ENCODE assay signal across 19 mouse cellular contexts in genomic region chr10:43997276-43997675, GRCm38 (mm10).
DNase-seq lines count a peak whose midpoint lies in the region; TF ChIP-seq lines count a peak whose summit lies in the region.
"Had no signal": no experiment of that assay in that cellular context is flagged by ENCODE, and none has a peak within 500 bp of the region (broad histone marks: within the 10 kb centered on the region; RNA-seq: fewer than 3 reads in every experiment).

No protein-coding gene starts in this region.

- TF ChIP-seq CTCF in bone marrow macrophage, adult 2 months (IDR thresholded peaks at IDR 0.05; ENCODE audit: low read depth, low read length) = no peak

- peak overlapping the region; percentile 93 for H3K27ac ChIP-seq in bone marrow macrophage, adult 2 months (ENCODE audit: insufficient read depth, low read depth, low read length)
- H3K27ac ChIP-seq: embryonic facial prominence, embryonic 10.5 days; heart, embryonic 15.5 days; midbrain, embryonic 12.5 days had no signal

- no peak for TF ChIP-seq POLR2A in bone marrow macrophage, adult 2 months (IDR thresholded peaks at IDR 0.05; ENCODE audit: borderline replicate concordance, low read depth, low read length)

- peaks cover 80% of the 10 kb centered on the region for H3K4me1 ChIP-seq in bone marrow macrophage, adult 2 months (ENCODE audit: control insufficient read depth, insufficient read depth, low read length)
- H3K4me1 ChIP-seq: heart, embryonic 15.5 days had no signal

- no peak overlapping the region for H3K4me3 ChIP-seq in bone marrow macrophage, adult 2 months (ENCODE audit: insufficient read depth, low read length)
- H3K4me3 ChIP-seq: embryonic facial prominence, embryonic 10.5 days; heart, embryonic 15.5 days; midbrain, embryonic 12.5 days had no signal

- peak; percentile 65 to 71 for DNase-seq in CD8-positive naive resting alpha-beta T cell, adult 2 months (ENCODE audit: low read depth in 2 of 2, low spot score in 2 of 2)
- DNase-seq in natural killer cell, adult 2 months (ENCODE audit: low spot score in 2 of 2) = peak; percentile 69 to 81
- DNase-seq in thymus, postnatal 25 days = peak; percentile 37
- DNase-seq in urinary bladder, postnatal 4 days (ENCODE audit: low spot score in 2 of 2) = no peak
- no peak for DNase-seq in lung, adult 18-20 months
- DNase-seq in frontal cortex, postnatal 36 days (ENCODE audit: low spot score in 2 of 2) = no peak
- DNase-seq: adrenal gland, adult 8-10 months; cerebellum, adult 9-10 months; heart, postnatal 4 days; kidney, adult 18-20 months; kidney, postnatal 14 days; left cerebral cortex, postnatal 4 days; liver, postnatal 0 days; lung, postnatal 4 days; retina, postnatal 1 day had no signal

Comparison
In these comparisons a context has a peak if more than half of its experiments do, and no peak if none do; other contexts are left out.
1. DNase-seq: peak in CD8-positive naive resting alpha-beta T cell, adult 2 months (2 of 2), natural killer cell, adult 2 months (2 of 2) and thymus, postnatal 25 days (single experiment); none in urinary bladder, postnatal 4 days (0 of 2), lung, adult 18-20 months (0 of 2) and frontal cortex, postnatal 36 days (0 of 2).